Mouse (Mus musculus) kidney, adult 11 months (tissue): ENCODE measurements at regions not wholly inside any gene's neighbourhood (a gene's known extent, or its start where the extent isn't known, plus 50 kb on each side); places are given as distances from the start of the nearest gene placed in this dataset.

Experiments used
- DNase-seq: peaks from one replicate; pipeline ENCODE4 v3.0.0; 2022

DNA sequence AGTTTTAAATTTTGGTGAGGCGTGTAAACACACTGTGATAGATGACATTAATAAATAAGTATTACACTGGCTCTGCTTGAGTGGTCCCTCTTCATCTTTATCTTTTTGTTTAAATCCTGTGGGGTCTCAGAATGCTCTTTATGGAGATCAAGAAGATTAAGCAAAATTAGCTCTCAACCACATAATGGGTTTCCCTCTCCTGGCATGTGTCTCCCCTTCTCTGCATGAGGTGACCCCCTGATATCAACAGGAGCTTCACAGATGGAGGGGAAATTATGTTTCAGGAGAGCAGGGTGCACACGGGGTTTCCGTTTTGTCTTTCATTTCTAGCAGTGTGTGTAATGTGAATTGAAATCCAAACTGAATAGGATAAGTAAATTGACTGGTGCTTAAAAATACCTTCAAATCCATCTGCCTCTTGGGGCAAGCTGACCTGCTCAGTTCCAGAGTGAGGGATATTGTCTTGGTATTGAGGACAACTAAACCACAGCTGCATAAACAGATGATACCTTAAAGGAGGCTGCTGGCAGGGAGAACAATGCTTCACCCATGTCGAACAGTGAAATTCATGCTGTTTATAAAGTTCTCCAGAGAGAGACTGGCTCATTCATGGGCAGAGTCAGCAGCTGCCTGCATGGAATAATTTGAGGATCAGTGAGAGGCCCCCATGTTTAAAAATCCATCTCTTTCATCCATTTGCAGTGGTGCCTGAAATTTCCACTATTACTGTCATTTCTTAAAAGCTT, 518.3 kb upstream of the Nr2f1 start:
- no peak for DNase-seq

GRCm38 (mm10) chr13:78717159-78717558, 517.6 kb upstream of the Nr2f1 start:
- DNase-seq, result no peak

DNA sequence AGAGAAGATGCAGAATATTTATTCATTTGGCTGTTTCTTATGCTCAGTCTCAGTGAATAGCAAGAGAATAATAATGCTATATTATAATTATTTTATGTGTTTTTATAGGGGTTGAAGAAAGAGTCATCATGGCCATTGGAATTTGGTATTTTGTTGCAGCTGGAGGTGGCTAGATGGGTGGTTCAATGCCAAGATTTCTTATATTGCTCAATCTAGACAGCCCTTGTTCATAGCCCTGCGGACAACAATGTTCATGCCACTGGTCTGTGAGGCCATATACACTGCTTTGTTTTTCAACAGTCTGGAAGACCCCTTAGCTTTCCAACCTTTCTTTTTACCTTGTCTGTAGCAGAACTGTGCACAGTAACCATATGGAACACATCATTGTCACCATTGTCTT, 505.1 kb upstream of the Nr2f1 start:
- DNase-seq, result no peak

GRCm38 (mm10) chr13:78697814-78698519, 498.4 kb upstream of the Nr2f1 start:
- no peak for DNase-seq

GRCm38 (mm10) chr13:78679255-78679895, 479.8 kb upstream of the Nr2f1 start:
- no peak for DNase-seq

- DNase-seq, result no peak
Measured at GRCm38 (mm10) chr13:78678241-78678640, 478.7 kb upstream of the Nr2f1 start.

DNA sequence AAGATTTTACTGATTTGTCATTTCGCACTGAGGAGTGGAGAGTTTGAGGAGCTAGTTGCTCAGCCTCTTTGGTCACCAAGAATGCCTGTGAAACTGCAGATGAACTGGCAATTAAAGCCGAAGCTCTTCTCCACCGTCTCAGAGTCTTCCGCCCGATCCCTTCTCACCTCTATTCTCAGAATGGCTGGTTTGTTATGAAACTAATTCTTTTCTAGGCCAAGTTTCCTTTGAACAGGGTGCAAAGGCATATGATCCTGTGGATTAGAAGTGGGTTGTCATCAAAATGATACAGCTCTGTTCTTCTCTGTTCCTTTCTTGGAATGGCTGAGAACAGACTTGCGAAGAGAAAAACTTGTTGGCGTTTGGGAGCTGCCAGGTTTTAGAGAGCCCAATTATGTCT, 458.7 kb upstream of the Nr2f1 start:
- no peak for DNase-seq

GRCm38 (mm10) chr13:78656766-78657165, 457.2 kb upstream of the Nr2f1 start:
- no peak for DNase-seq

- no peak for DNase-seq
Measured at GRCm38 (mm10) chr13:78656196-78656595, 456.6 kb upstream of the Nr2f1 start.

- DNase-seq, result no peak
Measured at GRCm38 (mm10) chr13:78650824-78651223, 451.3 kb upstream of the Nr2f1 start.

DNA sequence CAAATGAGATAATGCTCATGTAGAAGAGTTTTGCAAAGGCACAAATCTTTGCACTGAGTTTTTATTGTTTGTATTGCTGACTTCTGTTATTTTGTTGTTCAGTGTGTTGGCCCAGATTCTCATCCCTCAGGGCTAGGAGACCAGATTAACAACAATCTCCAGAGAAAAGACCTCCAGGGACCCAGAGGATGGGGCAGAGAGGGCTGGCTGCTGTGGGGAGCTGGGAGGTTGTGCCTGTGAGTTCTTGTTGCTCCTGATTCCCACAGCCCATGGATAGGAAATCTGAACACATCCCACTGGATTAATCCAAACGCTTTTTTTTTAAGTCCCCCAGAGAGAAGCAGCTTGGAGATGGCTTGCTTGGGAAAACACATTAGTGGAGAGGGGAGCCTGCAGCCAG, 445.0 kb upstream of the Nr2f1 start:
- no peak for DNase-seq

- DNase-seq, result no peak
Measured at GRCm38 (mm10) chr13:78643023-78643422, 443.5 kb upstream of the Nr2f1 start.

DNA sequence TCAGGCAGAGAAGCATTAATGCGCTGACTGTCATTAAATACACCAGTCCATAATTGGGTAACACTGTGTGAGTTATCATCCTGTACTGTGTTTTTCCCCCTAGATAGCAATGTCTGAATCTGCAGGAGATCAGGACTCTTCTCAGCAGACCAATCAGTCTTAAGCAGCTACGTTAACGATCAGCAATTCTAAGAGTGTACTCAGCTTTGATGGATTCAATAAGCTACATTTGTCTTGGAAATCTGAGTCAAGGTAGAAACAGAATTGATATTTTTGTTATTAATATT, 442.8 kb upstream of the Nr2f1 start:
- DNase-seq, result no peak

GRCm38 (mm10) chr13:78641687-78642442, 442.3 kb upstream of the Nr2f1 start:
- DNase-seq, result no peak

DNA sequence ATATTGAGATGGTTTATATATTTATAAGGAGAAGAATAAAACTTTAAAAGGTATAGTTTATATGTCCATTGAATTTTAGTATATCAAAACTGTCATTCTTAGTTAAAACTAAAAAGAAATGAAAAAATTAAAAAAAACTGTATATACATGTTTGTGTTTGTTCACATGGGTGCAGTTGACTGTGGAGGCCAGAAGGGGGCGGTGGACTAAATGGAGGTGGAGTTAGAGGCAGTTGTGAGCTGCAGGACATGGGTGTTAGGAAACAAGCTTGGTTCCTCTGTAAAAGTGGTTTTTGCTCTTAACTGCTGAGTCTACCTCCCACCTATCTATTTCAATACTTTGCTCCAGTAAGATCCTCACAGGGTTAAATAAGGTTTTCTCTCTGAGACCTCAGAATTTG, 440.8 kb upstream of the Nr2f1 start:
- no peak for DNase-seq

DNA sequence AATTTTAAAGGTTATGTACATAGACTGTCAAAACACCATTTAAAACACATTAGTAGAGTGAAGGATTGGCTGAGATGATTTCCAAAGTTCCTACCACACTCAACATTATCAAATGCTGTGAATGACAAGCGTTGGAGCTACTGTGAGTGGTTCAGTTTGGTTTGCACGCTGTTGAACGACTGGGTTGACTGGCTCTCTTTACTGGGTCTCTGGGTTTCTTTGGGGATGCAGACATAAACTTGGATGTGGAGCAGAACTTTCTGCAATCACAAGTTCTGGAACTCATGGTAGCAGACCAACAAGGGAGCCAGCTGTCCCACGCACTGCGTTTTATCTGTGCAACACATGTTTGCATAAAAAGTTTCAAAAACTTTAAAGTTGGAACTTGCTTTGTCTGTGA, 438.9 kb upstream of the Nr2f1 start:
- DNase-seq, result no peak

GRCm38 (mm10) chr13:78631609-78632008, 432.1 kb upstream of the Nr2f1 start:
- no peak for DNase-seq

GRCm38 (mm10) chr13:78629041-78629727, 429.6 kb upstream of the Nr2f1 start:
- DNase-seq, result no peak

GRCm38 (mm10) chr13:78623652-78624051, 424.1 kb upstream of the Nr2f1 start:
- DNase-seq, result no peak

- DNase-seq, result no peak
Measured at GRCm38 (mm10) chr13:78602861-78603211, 403.3 kb upstream of the Nr2f1 start.

- DNase-seq, result no peak
Measured at GRCm38 (mm10) chr13:78602211-78602860, 402.8 kb upstream of the Nr2f1 start.

GRCm38 (mm10) chr13:78580863-78581595, 381.5 kb upstream of the Nr2f1 start:
- peak; percentile 11 for DNase-seq
